Mouse (Mus musculus): ENCODE data around the gene Dgki. TPM values are rescaled to one million over a fixed set of nuclear protein-coding genes. Genes with fewer than 3 reads are reported as not detected.

Gene Dgki
- polyA plus RNA-seq, 1 experiment from 2014 or later, result 1.0 TPM

GRCm38 (mm10) chr6:36891820-36892219 lies 408.2 kb downstream of the Dgki start:
- H3K4me1 ChIP-seq, result peaks cover 4% of the 10 kb centered on the region
- no peak overlapping the region for H3K27ac ChIP-seq
- no peaks in the 10 kb centered on the region for H3K36me3 ChIP-seq (replicated peaks)
- peaks cover 45% of the 10 kb centered on the region for H3K27me3 ChIP-seq (ENCODE audit: poor library complexity, severe bottlenecking)
- H3K4me3 ChIP-seq, result no peak overlapping the region
- WGBS, result 85% methylated on average over 5 of the region's 5 CpGs
- DNase-seq (ENCODE audit: extremely low spot score, low spot score), result no peak
- no peaks in the 10 kb centered on the region for H3K9me3 ChIP-seq

- H3K27ac ChIP-seq, result no peak overlapping the region
- peaks cover 4% of the 10 kb centered on the region for H3K4me1 ChIP-seq
- no peak overlapping the region for H3K4me3 ChIP-seq
- WGBS, result 74% methylated on average over 2 of the region's 2 CpGs
- peaks cover 54% of the 10 kb centered on the region for H3K27me3 ChIP-seq (ENCODE audit: poor library complexity, severe bottlenecking)
- H3K9me3 ChIP-seq, result no peaks in the 10 kb centered on the region
- no peaks in the 10 kb centered on the region for H3K36me3 ChIP-seq (replicated peaks)
- DNase-seq (ENCODE audit: extremely low spot score, low spot score), result no peak
Observed at GRCm38 (mm10) chr6:36890776-36891175, 409.2 kb downstream of the Dgki start.

GRCm38 (mm10) chr6:36890296-36890695 lies 409.7 kb downstream of the Dgki start:
- no peaks in the 10 kb centered on the region for H3K36me3 ChIP-seq (replicated peaks)
- DNase-seq (ENCODE audit: extremely low spot score, low spot score), result no peak
- peaks cover 59% of the 10 kb centered on the region for H3K27me3 ChIP-seq (ENCODE audit: poor library complexity, severe bottlenecking)
- H3K9me3 ChIP-seq, result no peaks in the 10 kb centered on the region
- H3K27ac ChIP-seq, result no peak overlapping the region
- no peak overlapping the region for H3K4me3 ChIP-seq
- WGBS, result 46% methylated on average over 5 of the region's 5 CpGs
- H3K4me1 ChIP-seq, result peaks cover 4% of the 10 kb centered on the region

- H3K27ac ChIP-seq, result peak overlapping the region; percentile 56
- H3K4me1 ChIP-seq, result peaks cover 37% of the 10 kb centered on the region
- H3K36me3 ChIP-seq (replicated peaks), result no peaks in the 10 kb centered on the region
- H3K27me3 ChIP-seq (ENCODE audit: poor library complexity, severe bottlenecking), result peaks cover 82% of the 10 kb centered on the region
- H3K4me3 ChIP-seq, result peak overlapping the region; percentile 0; the same call in 1 of the 2 replicates
- DNase-seq (ENCODE audit: extremely low spot score, low spot score), result no peak
- no peaks in the 10 kb centered on the region for H3K9me3 ChIP-seq
- WGBS, result 6% methylated on average over 4 of the region's 4 CpGs
Observed at GRCm38 (mm10) chr6:36881309-36881708, 418.7 kb downstream of the Dgki start.

GRCm38 (mm10) chr6:36880643-36881263 lies 419.2 kb downstream of the Dgki start:
- Histone ChIP-seq H3K27ac (peak overlapping the region; percentile 56), H3K9me3 (no peaks in the 10 kb centered on the region), H3K4me3 (peak overlapping the region; percentile 0; the same call in 1 of the 2 replicates), H3K36me3 (replicated peaks) (no peaks in the 10 kb centered on the region), H3K27me3 (ENCODE audit: poor library complexity, severe bottlenecking) (peaks cover 82% of the 10 kb centered on the region), H3K4me1 (peaks cover 43% of the 10 kb centered on the region)
- peak; percentile 72 for DNase-seq (ENCODE audit: extremely low spot score, low spot score)
- 6% methylated on average over 7 of the region's 7 CpGs for WGBS

- DNase-seq (ENCODE audit: extremely low spot score, low spot score), result no peak
- H3K4me1 ChIP-seq, result peaks cover 53% of the 10 kb centered on the region
- H3K27me3 ChIP-seq (ENCODE audit: poor library complexity, severe bottlenecking), result peaks cover 75% of the 10 kb centered on the region
- H3K36me3 ChIP-seq (replicated peaks), result no peaks in the 10 kb centered on the region
- H3K27ac ChIP-seq, result no peak overlapping the region
- 87% methylated on average over 4 of the region's 4 CpGs for WGBS
- no peaks in the 10 kb centered on the region for H3K9me3 ChIP-seq
- H3K4me3 ChIP-seq, result no peak overlapping the region
Observed at GRCm38 (mm10) chr6:36877399-36877798, 422.6 kb downstream of the Dgki start.

- Histone ChIP-seq H3K36me3 (replicated peaks) (no peaks in the 10 kb centered on the region), H3K9me3 (no peaks in the 10 kb centered on the region), H3K4me1 (peaks cover 45% of the 10 kb centered on the region), H3K27me3 (ENCODE audit: poor library complexity, severe bottlenecking) (peaks cover 65% of the 10 kb centered on the region), H3K27ac (no peak overlapping the region), H3K4me3 (no peak overlapping the region)
- 68% methylated on average over 4 of the region's 4 CpGs for WGBS
- no peak for DNase-seq (ENCODE audit: extremely low spot score, low spot score)
Observed at GRCm38 (mm10) chr6:36876426-36876825, 423.6 kb downstream of the Dgki start.

GRCm38 (mm10) chr6:36875926-36876325 lies 424.1 kb downstream of the Dgki start:
- DNase-seq (ENCODE audit: extremely low spot score, low spot score), result no peak
- no peak overlapping the region for H3K4me3 ChIP-seq

GRCm38 (mm10) chr6:36872876-36873275 lies 427.1 kb downstream of the Dgki start:
- 85% methylated on average over 3 of the region's 3 CpGs for WGBS
- DNase-seq (ENCODE audit: extremely low spot score, low spot score), result no peak
- H3K4me3 ChIP-seq, result no peak overlapping the region
- H3K27ac ChIP-seq, result no peak overlapping the region
- H3K27me3 ChIP-seq (ENCODE audit: poor library complexity, severe bottlenecking), result peaks cover 50% of the 10 kb centered on the region
- no peaks in the 10 kb centered on the region for H3K9me3 ChIP-seq
- H3K36me3 ChIP-seq (replicated peaks), result no peaks in the 10 kb centered on the region
- H3K4me1 ChIP-seq, result peaks cover 26% of the 10 kb centered on the region

More at GRCm38 (mm10) chr6:36875926-36876325, 424.1 kb downstream of the Dgki start:
- WGBS, result 53% methylated on average over 5 of the region's 5 CpGs
- Histone ChIP-seq H3K36me3 (replicated peaks) (no peaks in the 10 kb centered on the region), H3K27ac (no peak overlapping the region), H3K9me3 (no peaks in the 10 kb centered on the region), H3K4me1 (peaks cover 40% of the 10 kb centered on the region), H3K27me3 (ENCODE audit: poor library complexity, severe bottlenecking) (peaks cover 69% of the 10 kb centered on the region)

GRCm38 (mm10) chr6:36868217-36868616 lies 431.8 kb downstream of the Dgki start:
- Histone ChIP-seq H3K27ac (no peak overlapping the region), H3K4me1 (no peaks in the 10 kb centered on the region), H3K36me3 (replicated peaks) (no peaks in the 10 kb centered on the region), H3K9me3 (no peaks in the 10 kb centered on the region), H3K4me3 (no peak overlapping the region), H3K27me3 (ENCODE audit: poor library complexity, severe bottlenecking) (peaks cover 18% of the 10 kb centered on the region)
- WGBS, result 84% methylated on average over 4 of the region's 4 CpGs
- DNase-seq (ENCODE audit: extremely low spot score, low spot score), result no peak

GRCm38 (mm10) chr6:36858258-36859041 lies 441.5 kb downstream of the Dgki start:
- no peak overlapping the region for H3K4me3 ChIP-seq
- H3K27me3 ChIP-seq (ENCODE audit: poor library complexity, severe bottlenecking), result no peaks in the 10 kb centered on the region
- H3K27ac ChIP-seq, result peak overlapping the region; percentile 85
- peak; percentile 40 for DNase-seq (ENCODE audit: extremely low spot score, low spot score)
- peaks cover 24% of the 10 kb centered on the region for H3K4me1 ChIP-seq
- WGBS, result 25% methylated on average over 3 of the region's 3 CpGs
- H3K9me3 ChIP-seq, result no peaks in the 10 kb centered on the region
- H3K36me3 ChIP-seq (replicated peaks), result no peaks in the 10 kb centered on the region

- no peak overlapping the region for H3K4me3 ChIP-seq
- no peaks in the 10 kb centered on the region for H3K27me3 ChIP-seq (ENCODE audit: poor library complexity, severe bottlenecking)
- H3K36me3 ChIP-seq (replicated peaks), result no peaks in the 10 kb centered on the region
- 25% methylated on average over 6 of the region's 6 CpGs for WGBS
- no peaks in the 10 kb centered on the region for H3K9me3 ChIP-seq
- DNase-seq (ENCODE audit: extremely low spot score, low spot score), result peak; percentile 58
- H3K4me1 ChIP-seq, result peaks cover 24% of the 10 kb centered on the region
- peak overlapping the region; percentile 85 for H3K27ac ChIP-seq
Observed at GRCm38 (mm10) chr6:36857627-36858257, 442.2 kb downstream of the Dgki start.

All from forebrain, embryonic 10.5 days (tissue).